Mouse (Mus musculus): ENCODE results near the gene Acnat2. TPM values are rescaled to one million over a fixed set of nuclear protein-coding genes. Genes with fewer than 3 reads are reported as not detected.
"Not testable (repeated sequence)": the region's sequence is repeated elsewhere in the genome, so short reads cannot be mapped to it uniquely, and the experiment has no call there.

Acnat2 gene
- polyA plus RNA-seq (2015; fragmentation: Nextera tagmentation; extraction: Ambion mirVana) = not detected in 2 replicates

DNA sequence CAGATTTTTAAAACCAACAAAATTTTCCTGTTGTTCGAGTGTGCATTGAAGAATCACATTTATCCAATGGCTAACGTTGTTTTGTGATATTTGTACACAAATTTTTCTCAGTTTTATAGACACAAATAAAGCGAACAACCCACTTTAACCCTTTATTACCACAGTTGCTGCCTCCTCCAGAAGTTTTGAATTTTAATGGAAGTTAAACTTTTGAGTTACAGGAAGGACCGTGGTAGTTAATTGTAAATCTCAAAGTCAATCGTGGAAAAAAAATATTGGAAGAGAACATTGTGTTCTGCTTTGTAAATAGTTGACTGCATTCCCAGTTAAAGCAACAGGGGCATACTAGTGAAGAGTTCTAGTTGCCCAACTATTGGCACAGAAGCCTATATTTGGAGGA is at the start of gene Acnat2:
Acnat2 (minus strand) TSS at position 195 of the 400 bp plus-strand sequence.
- DNase-seq (ENCODE audit: low spot score) = not testable (repeated sequence)

DNA sequence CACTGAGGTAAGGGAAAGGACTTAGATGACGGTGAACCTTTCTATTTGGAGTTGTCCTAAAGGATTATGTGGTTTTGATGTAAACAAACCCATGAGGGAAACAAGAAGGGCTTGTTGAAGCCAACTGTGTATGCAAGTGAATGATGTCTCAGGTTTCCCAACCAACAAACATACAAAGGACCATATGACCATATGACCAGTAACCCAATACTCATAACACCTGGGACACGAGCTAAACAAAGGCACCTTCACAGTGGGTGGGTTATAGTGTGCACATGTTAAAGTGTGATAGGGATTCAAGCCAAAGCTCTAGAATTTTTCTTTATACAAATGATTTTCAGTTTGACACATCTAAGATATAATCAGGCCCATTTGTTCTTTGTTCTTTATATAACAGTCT is 48.2 kb upstream of the Acnat2 start:
- no peak for DNase-seq (ENCODE audit: low spot score)

DNA sequence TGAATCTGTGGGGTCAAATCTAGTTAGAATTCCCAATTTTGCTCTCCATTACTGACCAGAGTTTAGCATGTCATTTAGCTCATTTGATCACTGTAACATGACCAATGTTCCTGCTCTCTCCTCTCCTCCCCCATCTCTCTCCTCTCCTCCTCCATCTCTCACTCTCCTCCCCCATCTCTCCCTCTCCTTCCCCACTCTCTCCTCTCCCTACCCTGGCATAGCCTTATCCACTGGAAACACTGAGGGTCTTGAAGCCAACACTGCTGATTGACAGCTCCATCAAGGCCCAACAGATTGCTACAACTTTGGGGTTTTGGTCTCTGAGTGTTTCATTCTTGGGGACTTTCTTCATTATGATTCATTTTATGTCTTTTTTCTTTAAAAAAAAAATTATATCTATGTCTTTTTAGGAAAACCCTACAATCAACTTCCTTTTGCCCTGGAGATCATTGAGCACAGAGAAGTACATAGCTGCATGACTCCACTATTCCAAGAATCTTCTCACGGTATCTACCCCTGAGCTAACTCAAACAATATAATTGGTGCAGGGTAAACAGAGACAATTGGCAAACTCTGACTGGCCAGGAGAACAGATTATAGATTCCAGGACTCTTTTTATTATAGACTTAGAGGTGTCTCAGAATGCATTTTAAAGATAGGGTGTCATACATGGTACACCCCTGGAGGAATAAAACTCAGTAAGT is 44.0 kb upstream of the Acnat2 start:
- DNase-seq (ENCODE audit: low spot score) = no peak

DNA sequence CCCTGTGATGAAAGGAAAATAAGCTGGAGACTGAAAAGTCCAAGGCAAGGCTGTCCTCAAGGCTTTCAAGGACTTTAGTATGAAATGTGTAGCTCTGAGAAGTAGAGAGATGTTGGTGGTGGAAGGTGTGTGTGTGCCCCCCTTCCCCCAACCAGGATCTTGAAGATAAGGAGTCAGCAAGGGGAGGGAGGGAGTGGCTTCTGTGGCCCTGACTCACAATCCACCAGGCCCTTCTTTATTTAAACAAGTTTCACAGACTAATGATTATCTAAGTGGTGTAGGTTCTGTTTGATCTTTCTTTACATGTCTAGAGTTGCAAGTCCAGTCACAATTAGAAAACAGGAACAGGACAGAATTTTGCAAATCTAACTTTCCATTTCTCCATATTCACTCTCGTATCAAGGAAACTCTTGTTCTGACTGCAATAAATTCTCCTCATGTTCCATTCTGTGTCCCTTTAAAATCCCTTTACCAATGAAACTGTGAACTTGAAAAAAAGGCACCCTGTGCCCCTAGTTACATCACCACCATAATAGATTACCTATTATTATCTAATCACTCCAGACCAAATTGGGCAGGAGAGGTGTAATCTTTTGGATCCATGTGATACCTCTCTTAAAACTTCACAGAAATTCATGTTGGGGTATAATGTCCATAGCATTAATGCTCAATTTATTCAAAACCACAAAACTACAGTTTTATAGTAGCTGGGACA is 43.3 kb upstream of the Acnat2 start:
- not testable (repeated sequence) for DNase-seq (ENCODE audit: low spot score)

DNA sequence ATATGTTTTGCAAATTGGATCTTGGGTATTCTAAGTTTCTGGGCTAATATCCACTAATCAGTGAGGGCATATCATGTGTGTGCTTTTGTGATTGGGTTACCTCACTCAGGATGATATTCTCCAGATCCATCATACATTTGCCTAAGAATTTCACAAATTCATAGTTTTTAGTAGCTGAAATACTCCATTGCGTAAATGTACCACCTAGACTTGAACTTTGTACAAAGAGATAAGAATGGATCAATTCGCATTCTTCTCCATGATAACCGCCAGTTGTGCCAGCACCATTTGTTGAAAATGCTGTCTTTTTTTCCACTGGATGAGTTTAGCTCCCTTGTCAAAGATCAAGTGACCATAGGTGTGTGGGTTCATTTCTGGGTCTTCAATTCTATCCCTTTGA is 29.0 kb upstream of the Acnat2 start:
- not testable (repeated sequence) for DNase-seq (ENCODE audit: low spot score)

DNA sequence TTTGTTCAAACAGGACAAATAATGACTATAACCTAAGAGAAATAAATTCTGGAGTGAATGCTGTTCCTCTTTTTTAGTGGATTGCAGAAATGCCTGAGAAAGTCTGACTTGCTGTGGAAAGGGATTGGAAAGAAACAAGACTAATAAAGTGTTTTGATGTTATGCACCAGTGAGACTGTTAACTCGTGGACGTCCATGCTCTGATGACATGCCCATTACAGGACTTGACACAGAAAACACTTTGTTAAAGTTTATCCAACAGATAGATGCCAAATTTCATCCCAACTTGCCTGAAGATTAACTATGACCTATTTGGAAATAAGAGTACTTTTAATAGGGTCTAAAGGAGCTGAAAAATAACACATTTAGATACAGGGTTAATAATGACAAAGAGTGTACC is 2.2 kb upstream of the Acnat2 start:
- not testable (repeated sequence) for DNase-seq (ENCODE audit: low spot score)

DNA sequence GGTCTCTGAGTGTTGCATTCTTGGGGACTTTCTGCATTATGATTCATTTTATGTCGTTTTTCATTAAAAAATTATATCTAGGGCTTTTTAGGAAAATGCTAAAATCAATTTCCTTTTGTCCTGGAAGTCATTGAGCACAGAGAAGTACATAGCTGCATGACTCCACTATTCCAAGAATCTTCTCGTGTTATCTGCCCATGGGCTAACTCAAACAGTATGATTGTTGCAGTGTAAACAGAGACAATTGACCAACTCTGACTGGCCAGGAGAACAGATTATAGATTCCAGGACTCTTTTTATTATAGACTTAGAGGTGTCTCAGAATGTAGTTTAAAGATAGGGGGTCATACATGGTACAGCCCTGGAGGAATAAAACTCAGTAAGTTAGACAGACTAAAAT is 21.1 kb downstream of the Acnat2 start:
- no peak for DNase-seq (ENCODE audit: low spot score)

DNA sequence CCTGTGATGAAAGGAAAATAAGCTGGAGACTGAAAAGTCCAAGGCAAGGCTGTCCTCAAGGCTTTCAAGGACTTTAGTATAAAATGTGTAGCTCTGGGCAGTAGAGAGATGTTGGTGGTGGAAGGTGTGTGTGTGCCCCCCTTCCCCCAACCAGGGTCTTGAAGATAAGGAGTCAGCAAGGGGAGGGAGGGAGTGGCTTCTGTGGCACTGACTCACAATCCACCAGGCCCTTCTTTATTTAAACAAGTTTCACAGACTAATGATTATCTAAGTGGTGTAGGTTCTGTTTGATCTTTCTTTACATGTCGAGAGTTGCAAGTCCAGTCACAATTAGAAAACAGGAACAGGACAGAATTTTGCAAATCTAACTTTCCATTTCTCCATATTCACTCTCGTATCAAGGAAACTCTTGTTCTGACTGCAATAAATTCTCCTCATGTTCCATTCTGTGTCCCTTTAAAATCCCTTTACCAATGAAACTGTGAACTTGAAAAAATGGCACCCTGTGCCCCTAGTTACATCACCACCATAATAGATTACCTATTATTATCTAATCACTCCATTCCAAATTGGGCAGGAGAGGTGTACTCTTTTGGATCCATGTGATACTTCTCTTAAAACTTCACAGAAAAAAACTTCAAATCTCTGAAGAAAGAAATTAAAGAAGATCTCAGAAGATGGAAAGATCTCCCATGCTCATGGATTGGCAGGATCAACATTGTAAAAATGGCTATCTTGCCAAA is 24.2 kb downstream of the Acnat2 start:
- DNase-seq (ENCODE audit: low spot score) = not testable (repeated sequence)

DNA sequence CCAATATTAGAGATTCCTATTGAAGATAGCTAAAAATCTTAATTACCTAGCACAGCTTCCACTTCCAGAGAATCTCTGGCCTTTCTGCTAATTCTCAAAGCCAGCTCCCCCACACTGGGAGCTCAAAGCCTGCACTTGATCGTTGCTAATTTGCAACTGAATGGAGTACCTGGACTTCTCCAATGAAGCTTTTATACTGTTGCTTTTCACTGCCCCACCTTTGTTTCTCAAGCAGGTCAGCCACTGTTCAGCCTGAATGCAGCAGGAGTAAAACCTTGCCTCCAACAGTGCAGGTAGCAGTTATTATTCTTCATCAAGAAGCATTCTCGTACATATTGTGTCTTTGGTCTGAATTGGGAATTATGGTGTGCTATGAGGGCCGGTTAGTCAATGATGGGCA is 39.9 kb downstream of the Acnat2 start:
- DNase-seq (ENCODE audit: low spot score) = not testable (repeated sequence)

DNA sequence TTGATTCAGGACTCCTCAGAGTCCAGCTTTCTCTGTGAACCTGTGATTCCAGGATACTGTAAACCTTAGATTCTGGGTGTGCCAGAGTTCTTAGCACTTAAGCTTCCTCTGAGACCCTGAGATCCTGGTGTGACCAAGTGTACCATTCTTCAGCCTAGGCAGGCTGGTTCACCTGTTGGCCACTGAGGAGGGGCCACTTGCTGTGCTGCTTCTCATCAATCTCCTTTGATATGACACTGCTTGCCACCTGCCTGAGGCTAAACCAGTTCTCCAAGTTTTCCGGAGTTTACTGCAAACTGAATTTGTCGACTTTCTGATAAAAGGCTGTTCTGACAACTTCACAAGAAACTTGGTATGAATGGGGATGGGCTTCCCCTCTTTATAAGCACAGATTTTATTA is 50.9 kb downstream of the Acnat2 start:
- no peak for DNase-seq (ENCODE audit: low spot score)

DNA sequence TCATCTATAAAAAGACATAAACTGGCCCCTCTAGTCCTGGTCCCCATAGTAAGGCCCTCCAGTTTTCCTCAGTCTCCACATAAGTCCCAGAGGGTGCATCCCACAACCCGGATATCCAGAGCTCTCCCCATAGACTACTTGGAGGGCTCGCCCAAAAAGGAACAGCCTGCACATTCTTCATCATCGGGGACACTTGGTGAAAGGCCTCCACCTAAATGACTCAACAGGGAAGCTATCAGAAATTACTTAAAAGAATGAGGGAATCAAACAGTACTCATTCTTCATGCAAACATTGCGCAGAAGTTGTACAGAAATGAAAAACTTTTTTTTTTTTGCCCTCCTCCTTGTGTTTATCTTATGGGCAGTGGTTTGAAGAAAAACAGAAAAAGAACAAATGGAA is 57.5 kb downstream of the Acnat2 start:
- no peak for DNase-seq (ENCODE audit: low spot score)

DNA sequence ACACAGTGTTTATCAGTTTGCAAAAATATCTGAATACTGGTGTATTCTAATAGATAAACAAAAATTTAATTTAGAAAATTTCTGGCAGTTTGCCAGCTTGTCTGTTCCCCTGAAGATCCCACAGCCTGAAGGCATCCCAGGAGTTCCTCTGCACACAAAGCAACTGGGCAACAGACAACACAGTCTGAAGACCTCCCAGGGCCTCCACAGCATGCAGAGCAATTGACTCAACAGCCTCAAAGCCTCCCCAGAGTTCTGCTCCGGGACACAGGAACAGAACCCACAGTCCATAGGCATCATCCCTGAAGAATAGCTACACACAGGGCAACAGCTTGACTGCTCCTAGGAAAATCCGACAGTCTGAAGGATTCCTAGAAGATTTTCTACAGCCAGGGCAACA is 59.3 kb downstream of the Acnat2 start:
- no peak for DNase-seq (ENCODE audit: low spot score)

DNA sequence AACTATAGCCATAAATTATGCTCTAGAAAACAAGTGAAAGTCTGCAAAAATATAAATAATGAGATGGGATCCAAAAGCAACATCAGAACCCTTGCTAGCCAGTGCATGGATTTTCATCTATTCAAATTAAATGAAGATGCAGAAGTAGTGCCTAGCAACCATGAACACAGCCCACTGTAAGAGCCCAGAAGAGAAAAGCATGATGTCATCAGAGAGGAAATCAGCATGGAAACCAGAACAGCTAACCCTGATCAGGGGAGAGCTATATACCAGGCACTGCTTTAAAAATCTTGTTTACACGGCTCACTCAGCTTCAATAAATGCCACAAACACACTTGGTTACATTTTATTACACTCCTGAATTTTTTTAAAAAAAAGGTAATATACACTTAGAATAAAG is 60.0 kb downstream of the Acnat2 start:
- DNase-seq (ENCODE audit: low spot score) = not testable (repeated sequence)

DNA sequence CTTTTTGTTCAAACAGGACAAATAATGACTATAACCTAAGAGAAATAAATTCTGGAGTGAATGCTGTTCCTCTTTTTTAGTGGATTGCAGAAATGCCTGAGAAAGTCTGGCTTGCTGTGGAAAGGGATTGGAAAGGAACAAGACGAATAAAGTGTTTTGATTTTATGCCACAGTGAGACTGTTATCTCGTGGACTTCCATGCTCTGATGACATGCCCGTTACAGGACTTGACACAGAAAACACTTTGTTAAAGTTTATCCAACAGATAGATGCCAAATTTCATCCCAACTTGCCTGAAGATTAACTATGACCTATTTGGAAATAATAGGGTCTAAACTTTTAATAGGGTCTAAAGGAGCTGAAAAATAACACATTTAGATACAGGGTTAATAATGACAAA is 67.9 kb downstream of the Acnat2 start:
- DNase-seq (ENCODE audit: low spot score) = not testable (repeated sequence)

DNA sequence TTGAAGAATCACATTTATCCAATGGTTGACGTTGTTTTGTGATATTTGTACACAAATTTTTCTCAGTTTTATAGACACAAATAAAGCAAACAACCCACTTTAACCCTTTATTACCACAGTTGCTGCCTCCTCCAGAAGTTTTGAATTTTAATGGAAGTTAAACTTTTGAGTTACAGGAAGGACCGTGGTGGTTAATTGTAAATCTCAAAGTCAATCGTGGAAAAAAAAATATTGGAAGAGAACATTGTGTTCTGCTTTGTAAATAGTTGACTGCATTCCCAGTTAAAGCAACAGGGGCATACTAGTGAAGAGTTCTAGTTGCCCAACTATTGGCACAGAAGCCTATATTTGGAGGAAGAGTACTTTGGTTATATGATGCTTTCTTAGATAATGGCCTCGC is 70.0 kb downstream of the Acnat2 start:
- not testable (repeated sequence) for DNase-seq (ENCODE audit: low spot score)

Other genes starting within 250 kb of the Acnat2 start
- gene Acnat1, start 65.8 kb upstream of the Acnat2 start, polyA plus RNA-seq (2015; fragmentation: Nextera tagmentation; extraction: Ambion mirVana) = 0.31 and 0.37 TPM in 2 replicates
- gene Baat, start 98.4 kb upstream of the Acnat2 start, polyA plus RNA-seq (2015; fragmentation: Nextera tagmentation; extraction: Ambion mirVana) = 0.10 TPM in 1 of 2 replicates, not detected in the other
- gene Mrpl50, start 112.9 kb upstream of the Acnat2 start, polyA plus RNA-seq (2015; fragmentation: Nextera tagmentation; extraction: Ambion mirVana) = 48.8 and 49.7 TPM in 2 replicates
- 5.7 and 5.9 TPM in 2 replicates for gene Zfp189, start 113.0 kb upstream of the Acnat2 start, polyA plus RNA-seq (2015; fragmentation: Nextera tagmentation; extraction: Ambion mirVana)
- gene Aldob, start 141.4 kb upstream of the Acnat2 start, polyA plus RNA-seq (2015; fragmentation: Nextera tagmentation; extraction: Ambion mirVana) = 0.84 and 1.4 TPM in 2 replicates
- 4.0 and 4.4 TPM in 2 replicates for gene Tmem246, start 189.7 kb upstream of the Acnat2 start, polyA plus RNA-seq (2015; fragmentation: Nextera tagmentation; extraction: Ambion mirVana)
- 37.5 and 38.6 TPM in 2 replicates for gene Rnf20, start 223.9 kb upstream of the Acnat2 start, polyA plus RNA-seq (2015; fragmentation: Nextera tagmentation; extraction: Ambion mirVana)

Measured in thymus, postnatal 0 days (tissue).